Mouse (Mus musculus) forebrain, embryonic 11.5 days (tissue): ENCODE results near the gene Hydin. TPM values are rescaled to one million over a fixed set of nuclear protein-coding genes. Genes with fewer than 3 reads are reported as not detected.

Experiments
- ATAC-seq: fragments of 200-750 bp; cut with Nextera tagmentation; replicated peaks from 2 replicates; pipeline ENCODE4 v1.8.0; 2017; ENCODE audit warnings: moderate TSS enrichment; ENCODE audit not compliant: low FRiP score
- DNase-seq: peaks from one replicate; pipeline ENCODE4 v3.0.0-alpha.2; 2017; ENCODE audit warnings: low spot score
- H3K27ac ChIP-seq: fragments of 300-500 bp; sonication (generic); 2 replicates; pipeline ENCODE4 v1.5.1; 2014; ENCODE audit warnings: low read depth, low read length
- H3K27me3 ChIP-seq: fragments of 300-500 bp; sonication (generic); 2 replicates; pipeline ENCODE4 v1.6.1; 2014; ENCODE audit warnings: mild to moderate bottlenecking, low read length, mixed read lengths; ENCODE audit not compliant: control insufficient read depth, insufficient read depth
- H3K36me3 ChIP-seq: fragments of 300-500 bp; sonication (generic); 2 replicates; pipeline ENCODE4 v1.6.1; 2014; ENCODE audit warnings: mild to moderate bottlenecking, low read length, moderate library complexity, mixed read lengths; ENCODE audit not compliant: control insufficient read depth, insufficient read depth
- H3K4me1 ChIP-seq: fragments of 300-500 bp; sonication (generic); replicated peaks from 2 replicates; pipeline ENCODE4 v1.6.1; 2014; ENCODE audit warnings: low read length, mixed read lengths; ENCODE audit not compliant: control insufficient read depth, insufficient read depth
- H3K4me2 ChIP-seq: fragments of 300-500 bp; sonication (generic); 2 replicates; pipeline ENCODE4 v1.6.1; 2014; ENCODE audit warnings: low read depth, mild to moderate bottlenecking, low read length, moderate library complexity, mixed read lengths; ENCODE audit not compliant: severe bottlenecking
- H3K4me3 ChIP-seq: fragments of 300-500 bp; sonication (generic); 2 replicates; pipeline ENCODE4 v1.5.1; 2014; ENCODE audit warnings: low read depth, low read length
- H3K9ac ChIP-seq: fragments of 300-500 bp; sonication (generic); 2 replicates; pipeline ENCODE4 v1.6.1; 2014; ENCODE audit warnings: low read length
- H3K9me3 ChIP-seq: fragments of 300-500 bp; sonication (generic); 2 replicates; pipeline ENCODE4 v1.6.1; 2016; ENCODE audit warnings: low read length, mixed read lengths; ENCODE audit not compliant: control insufficient read depth
- WGBS: fragments of 180-500 bp; shearing (Covaris S2); extraction: QIAGEN DNeasy Blood & Tissue Kit; methylation state at CpG from one replicate; pipeline ENCODE4 v1.1.7; 2014; 5-methylcytosine and 5-hydroxymethylcytosine counted together
- polyA plus RNA-seq: library from polyadenylated mRNA; unstranded; fragments of >200 nt; fragmentation: Nextera tagmentation; extraction: Ambion mirVana; gene quantifications from 2 replicates; pipeline ENCODE4 v1.2.1, GENCODE M21; 2014

Hydin gene
- polyA plus RNA-seq, 1 experiment from 2014 or later, result 0.15 TPM

- no peak overlapping the region for H3K4me2 ChIP-seq
- no peak overlapping the region for H3K27ac ChIP-seq
- no peaks in the 10 kb centered on the region for H3K27me3 ChIP-seq
Measured at GRCm38 (mm10) chr8:110395656-110396055, 128.9 kb downstream of the Hydin start.

GRCm38 (mm10) chr8:110400536-110400935, 133.8 kb downstream of the Hydin start:
- H3K27me3 ChIP-seq, result no peaks in the 10 kb centered on the region
- H3K4me3 ChIP-seq, result no peak overlapping the region
- no peaks in the 10 kb centered on the region for H3K4me1 ChIP-seq
- H3K27ac ChIP-seq, result no peak overlapping the region
- H3K9ac ChIP-seq, result no peak overlapping the region
- WGBS, result 87% methylated on average over 6 of the region's 6 CpGs
- no peaks in the 10 kb centered on the region for H3K36me3 ChIP-seq
- no peak overlapping the region for H3K4me2 ChIP-seq
- DNase-seq (no peak), ATAC-seq (no peak)
- H3K9me3 ChIP-seq, result no peaks in the 10 kb centered on the region

More at GRCm38 (mm10) chr8:110395656-110396055, 128.9 kb downstream of the Hydin start:
- 94% methylated on average over 4 of the region's 4 CpGs for WGBS
- DNase-seq (no peak), ATAC-seq (no peak)
- H3K36me3 ChIP-seq, result no peaks in the 10 kb centered on the region
- no peak overlapping the region for H3K9ac ChIP-seq
- no peaks in the 10 kb centered on the region for H3K4me1 ChIP-seq
- H3K4me3 ChIP-seq, result no peak overlapping the region
- no peaks in the 10 kb centered on the region for H3K9me3 ChIP-seq

- H3K27me3 ChIP-seq, result no peaks in the 10 kb centered on the region
- H3K4me1 ChIP-seq, result no peaks in the 10 kb centered on the region
- ATAC-seq, result no peak
- DNase-seq, result no peak
- no peak overlapping the region for H3K4me2 ChIP-seq
- no peaks in the 10 kb centered on the region for H3K36me3 ChIP-seq
- no peak overlapping the region for H3K9ac ChIP-seq
- no peak overlapping the region for H3K27ac ChIP-seq
- WGBS, result 86% methylated on average over 6 of the region's 6 CpGs
- H3K9me3 ChIP-seq, result no peaks in the 10 kb centered on the region
- no peak overlapping the region for H3K4me3 ChIP-seq
Measured at GRCm38 (mm10) chr8:110402311-110402710, 135.5 kb downstream of the Hydin start.

- H3K4me3 ChIP-seq, result no peak overlapping the region
- no peaks in the 10 kb centered on the region for H3K9me3 ChIP-seq
- no peaks in the 10 kb centered on the region for H3K36me3 ChIP-seq
- no peak for ATAC-seq
- H3K27me3 ChIP-seq, result no peaks in the 10 kb centered on the region
- no peak overlapping the region for H3K27ac ChIP-seq
- H3K9ac ChIP-seq, result no peak overlapping the region
- no peak overlapping the region for H3K4me2 ChIP-seq
- 82% methylated on average over 3 of the region's 3 CpGs for WGBS
- no peak for DNase-seq
- no peaks in the 10 kb centered on the region for H3K4me1 ChIP-seq
Measured at GRCm38 (mm10) chr8:110404516-110404915, 137.7 kb downstream of the Hydin start.

GRCm38 (mm10) chr8:110415121-110415520, 148.3 kb downstream of the Hydin start:
- Histone ChIP-seq H3K4me1 (no peaks in the 10 kb centered on the region), H3K4me2 (no peak overlapping the region), H3K9ac (no peak overlapping the region), H3K36me3 (no peaks in the 10 kb centered on the region), H3K27me3 (no peaks in the 10 kb centered on the region), H3K27ac (no peak overlapping the region), H3K9me3 (no peaks in the 10 kb centered on the region), H3K4me3 (no peak overlapping the region)
- WGBS, result 59% methylated on average over 4 of the region's 4 CpGs
- DNase-seq, result no peak
- ATAC-seq, result no peak

- H3K27me3 ChIP-seq, result no peaks in the 10 kb centered on the region
- ATAC-seq, result no peak
- 94% methylated on average over 3 of the region's 3 CpGs for WGBS
- H3K4me3 ChIP-seq, result no peak overlapping the region
- no peak overlapping the region for H3K27ac ChIP-seq
- no peak overlapping the region for H3K4me2 ChIP-seq
- no peaks in the 10 kb centered on the region for H3K36me3 ChIP-seq
- H3K9me3 ChIP-seq, result no peaks in the 10 kb centered on the region
- no peak for DNase-seq
- no peaks in the 10 kb centered on the region for H3K4me1 ChIP-seq
- H3K9ac ChIP-seq, result no peak overlapping the region
Measured at GRCm38 (mm10) chr8:110416931-110417330, 150.2 kb downstream of the Hydin start.

- H3K27me3 ChIP-seq, result no peaks in the 10 kb centered on the region
- 84% methylated on average over 7 of the region's 7 CpGs for WGBS
Measured at GRCm38 (mm10) chr8:110417801-110418200, 151.0 kb downstream of the Hydin start.

GRCm38 (mm10) chr8:110419711-110420110, 152.9 kb downstream of the Hydin start:
- Histone ChIP-seq H3K27ac (no peak overlapping the region), H3K4me2 (no peak overlapping the region), H3K36me3 (no peaks in the 10 kb centered on the region), H3K4me3 (no peak overlapping the region), H3K4me1 (no peaks in the 10 kb centered on the region), H3K27me3 (no peaks in the 10 kb centered on the region), H3K9me3 (no peaks in the 10 kb centered on the region), H3K9ac (no peak overlapping the region)
- 92% methylated on average over 5 of the region's 5 CpGs for WGBS
- DNase-seq, result no peak
- no peak for ATAC-seq

More at GRCm38 (mm10) chr8:110417801-110418200, 151.0 kb downstream of the Hydin start:
- Histone ChIP-seq H3K27ac (no peak overlapping the region), H3K9ac (no peak overlapping the region), H3K36me3 (no peaks in the 10 kb centered on the region), H3K9me3 (no peaks in the 10 kb centered on the region), H3K4me2 (no peak overlapping the region), H3K4me3 (no peak overlapping the region), H3K4me1 (no peaks in the 10 kb centered on the region)
- ATAC-seq (no peak), DNase-seq (no peak)

GRCm38 (mm10) chr8:110420221-110420620, 153.4 kb downstream of the Hydin start:
- Histone ChIP-seq H3K4me3 (no peak overlapping the region), H3K27ac (no peak overlapping the region), H3K9ac (no peak overlapping the region), H3K4me1 (no peaks in the 10 kb centered on the region), H3K4me2 (no peak overlapping the region), H3K36me3 (no peaks in the 10 kb centered on the region), H3K9me3 (no peaks in the 10 kb centered on the region), H3K27me3 (no peaks in the 10 kb centered on the region)
- ATAC-seq (no peak), DNase-seq (no peak)
- WGBS, result 87% methylated on average over 3 of the region's 3 CpGs
